Mouse (Mus musculus) naive thymus-derived CD4-positive, alpha-beta T cell, adult 5 months (primary cell): ENCODE results near the gene Gpn2. TPM values are rescaled to one million over a fixed set of nuclear protein-coding genes. Genes with fewer than 3 reads are reported as not detected.

ENCODE experiments used
- polyA plus RNA-seq: library from polyadenylated mRNA; unstranded; fragments of 100-300 nt; shearing (Covaris generic); gene quantifications from one replicate; pipeline ENCODE4 v1.2.1, GENCODE M21; 2017

Gpn2 gene
- 11.9 TPM for polyA plus RNA-seq

GRCm38 (mm10) chr4:133584059-133584951 is at the start of gene Gpn2:
Gene Gpn2 (plus strand): TSS chr4:133584362.

GRCm38 (mm10) chr4:133545272-133546231 is 38.6 kb upstream of the Gpn2 start, which contains the start of gene Nudc:
Gene Nudc (minus strand): TSS chr4:133545996.

GRCm38 (mm10) chr4:133552768-133553447 is 31.3 kb upstream of the Gpn2 start, which contains the start of gene Nr0b2:
Gene Nr0b2 (plus strand): TSS chr4:133553376.

GRCm38 (mm10) chr4:133574070-133574842 is 9.9 kb upstream of the Gpn2 start, which contains the start of gene Gpatch3:
Gene Gpatch3 (plus strand): TSS chr4:133574745.

GRCm38 (mm10) chr4:133601721-133602218 is 17.6 kb downstream of the Gpn2 start, which contains the start of gene Sfn:
Gene Sfn (minus strand): TSS chr4:133602168.

Other genes with a start within 250 kb of the Gpn2 start
- gene Wdtc1, start 230.9 kb upstream of the Gpn2 start, polyA plus RNA-seq = 7.5 TPM
- gene Slc9a1, start 214.7 kb upstream of the Gpn2 start, polyA plus RNA-seq = 25.3 TPM
- not detected for gene Tent5b, start 104.2 kb upstream of the Gpn2 start, polyA plus RNA-seq
- 0.21 TPM for gene Trnp1, start 85.8 kb upstream of the Gpn2 start, polyA plus RNA-seq
- gene Kdf1, start 65.4 kb upstream of the Gpn2 start, polyA plus RNA-seq = not detected
- 134 TPM for gene Nudc, start 38.4 kb upstream of the Gpn2 start, polyA plus RNA-seq
- not detected for gene Nr0b2, start 31.0 kb upstream of the Gpn2 start, polyA plus RNA-seq
- gene Gpatch3, start 9.6 kb upstream of the Gpn2 start, polyA plus RNA-seq = 26.4 TPM
- 24.0 TPM for gene Sfn, start 17.8 kb downstream of the Gpn2 start, polyA plus RNA-seq
- gene Zdhhc18, start 65.8 kb downstream of the Gpn2 start, polyA plus RNA-seq = 221 TPM
- gene Pigv, start 88.3 kb downstream of the Gpn2 start, polyA plus RNA-seq = 16.9 TPM
- gene Arid1a, start 172.4 kb downstream of the Gpn2 start, polyA plus RNA-seq = 64.5 TPM